Mouse (Mus musculus) cerebellum, postnatal 36 days (tissue): ENCODE measurements around the gene Elmo3.
"Not testable (repeated sequence)": the region's sequence is repeated elsewhere in the genome, so short reads cannot be mapped to it uniquely, and the experiment has no call there.

Experiments
- DNase-seq, 2 experiments: peaks; one replicate each; pipeline ENCODE4 v3.0.0; 2021 to 2022; ENCODE audit warnings: mixed read lengths in 2 of 2

Gene Elmo3

DNA sequence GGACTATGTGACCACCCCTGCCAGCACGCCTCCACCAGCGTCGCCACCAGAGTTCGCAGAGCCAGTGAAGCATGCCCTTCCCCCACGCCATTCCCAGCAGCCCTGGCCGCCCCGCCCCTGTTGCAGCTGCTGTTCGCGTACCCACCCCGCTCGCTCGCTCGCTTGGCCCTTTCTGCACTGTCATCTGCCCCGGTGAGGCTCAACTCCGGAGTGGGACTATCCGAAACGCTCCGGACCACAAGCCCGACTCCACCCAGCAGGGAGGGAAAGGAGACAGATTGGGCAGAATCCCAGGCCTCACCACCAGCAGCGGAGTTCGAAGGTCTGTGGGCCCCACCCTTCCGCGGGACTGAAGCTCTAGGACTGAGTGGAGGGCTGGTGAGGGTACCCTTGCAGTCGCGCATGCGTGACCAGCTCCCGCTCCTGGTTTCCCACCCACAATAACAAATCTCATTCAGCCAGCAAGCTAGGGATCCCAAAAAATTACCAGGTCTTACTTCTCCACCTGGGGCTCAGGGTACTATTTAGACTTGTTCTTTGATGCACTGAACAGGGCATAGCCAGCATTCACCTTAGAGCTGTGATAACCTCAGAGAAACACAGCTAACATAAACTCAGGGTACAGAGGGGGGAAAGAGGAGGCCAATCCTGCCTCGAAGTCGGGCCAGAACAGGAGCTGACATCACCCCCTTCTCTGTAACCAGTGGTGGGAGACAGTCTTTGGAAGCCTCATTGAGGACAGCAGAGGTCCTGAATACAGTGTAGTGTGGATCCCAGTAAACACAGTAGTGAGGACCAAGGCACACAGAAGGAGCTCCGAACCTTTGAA is 28.9 kb upstream of the Elmo3 start:
- peak in 1 of 2 experiments; percentile 32 for DNase-seq

DNA sequence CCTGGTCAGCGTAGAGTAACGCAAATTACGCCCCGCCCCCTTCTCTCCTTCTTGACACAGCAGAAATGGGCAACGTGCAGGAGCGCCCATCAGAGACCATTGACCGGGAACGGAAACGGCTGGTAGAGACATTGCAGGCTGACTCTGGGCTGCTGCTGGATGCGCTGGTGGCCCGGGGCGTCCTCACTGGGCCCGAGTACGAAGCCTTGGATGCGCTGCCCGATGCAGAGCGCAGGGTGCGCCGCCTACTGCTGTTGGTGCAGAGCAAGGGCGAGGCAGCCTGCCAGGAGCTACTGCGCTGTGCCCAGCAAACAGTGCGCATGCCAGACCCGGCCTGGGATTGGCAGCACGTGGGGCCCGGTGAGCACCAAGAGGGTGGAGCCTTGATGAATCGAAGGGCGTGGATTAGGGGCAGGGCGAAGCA is 26.5 kb upstream of the Elmo3 start:
- DNase-seq: peak; percentile 90 to 95

DNA sequence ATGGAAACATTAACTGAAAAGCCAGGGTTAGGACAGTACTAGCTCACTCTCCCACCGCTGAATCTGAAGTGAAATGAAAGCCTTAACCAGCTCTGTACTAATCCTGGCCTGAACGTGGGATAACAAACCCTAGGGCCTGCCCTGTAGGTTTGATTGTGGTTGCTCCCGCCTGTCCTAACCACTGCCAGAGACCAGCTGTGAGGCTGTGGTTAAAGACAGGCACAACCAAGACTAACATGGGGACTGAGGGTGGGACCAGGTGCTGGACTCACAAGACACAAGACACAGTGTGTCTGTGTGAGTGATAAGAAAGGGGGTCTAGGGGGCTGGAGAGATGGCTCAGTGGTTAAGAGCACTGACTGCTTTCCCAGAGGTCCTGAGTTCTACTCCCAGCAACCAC is 24.8 kb upstream of the Elmo3 start:
- no peak for DNase-seq

DNA sequence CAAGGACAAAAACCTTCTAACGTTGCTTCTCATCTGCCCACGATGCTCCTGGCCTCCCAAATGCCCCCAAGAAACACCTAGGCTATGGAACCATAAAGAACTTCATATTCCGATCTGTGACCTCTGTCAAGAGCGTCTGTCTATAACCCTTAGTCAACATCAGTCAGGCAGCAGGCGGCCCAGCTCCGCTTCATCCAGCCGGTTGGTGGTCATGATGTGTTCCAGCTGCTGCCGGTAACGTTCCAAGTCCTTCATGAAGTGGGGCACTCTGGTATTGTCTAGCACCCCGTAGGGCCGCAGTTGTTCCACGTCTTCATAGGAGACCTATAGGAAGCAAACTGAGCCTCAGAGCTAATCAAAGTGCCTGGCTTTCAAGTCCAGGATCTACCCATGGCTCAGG is 23.6 kb upstream of the Elmo3 start:
- DNase-seq: no peak

DNA sequence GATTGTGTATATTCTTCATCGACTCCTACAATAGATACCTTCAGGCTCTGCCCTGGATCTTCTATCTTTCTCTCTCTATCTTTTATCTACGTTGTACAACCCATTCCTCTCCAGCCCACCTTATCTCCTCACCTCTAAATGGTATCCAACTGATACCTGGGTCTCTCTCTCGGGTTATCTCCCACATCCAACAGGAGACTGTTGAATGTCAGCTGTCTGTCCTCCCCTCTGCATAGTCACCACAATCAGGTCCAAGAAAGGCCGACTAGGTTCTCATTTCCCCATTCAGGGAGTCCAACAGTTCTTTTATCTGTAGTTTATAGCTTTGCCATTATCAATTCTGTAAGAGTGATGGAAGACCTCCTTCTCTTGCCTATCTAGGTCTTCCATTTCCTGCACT is 23.2 kb upstream of the Elmo3 start:
- no peak for DNase-seq

DNA sequence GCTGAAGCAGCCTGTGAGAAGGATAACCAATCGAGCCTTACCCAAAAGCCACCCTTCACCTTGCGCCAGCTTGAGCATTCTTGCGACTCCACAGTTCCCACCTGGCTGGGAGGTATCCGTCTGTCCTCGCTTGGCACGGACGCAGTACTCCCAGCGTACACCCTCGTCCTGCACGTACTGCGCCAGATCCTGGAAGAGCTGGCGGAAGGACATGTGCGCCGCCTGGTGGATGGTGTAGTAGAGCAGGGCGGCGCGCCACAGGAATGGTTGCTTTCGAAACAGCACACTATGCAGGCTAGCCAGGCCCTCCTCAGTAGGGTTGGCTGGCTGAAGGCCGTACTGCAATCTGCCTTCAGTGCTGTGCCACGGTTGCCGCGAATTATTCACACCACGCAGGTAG is 22.3 kb upstream of the Elmo3 start:
- DNase-seq: peak; percentile 52 to 64

DNA sequence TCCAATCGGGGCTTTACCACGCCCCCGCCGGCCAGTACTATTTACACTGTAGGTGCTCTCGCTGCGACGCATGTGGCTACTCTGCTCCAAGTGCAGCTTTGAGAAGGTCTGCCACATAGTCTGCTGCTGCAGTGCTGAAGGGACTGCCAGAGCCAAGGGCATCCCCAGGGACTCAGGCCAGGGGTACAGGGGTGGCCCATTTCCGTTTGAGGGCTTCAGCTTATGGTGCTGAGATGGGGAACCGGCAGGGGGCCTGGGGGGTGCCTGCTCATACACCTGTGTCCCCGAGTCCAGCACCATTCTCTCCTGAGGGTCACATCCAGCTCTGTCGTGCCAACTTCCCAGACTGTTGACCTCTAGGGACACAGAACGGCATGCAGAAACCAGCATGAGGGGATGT is 19.9 kb upstream of the Elmo3 start:
- peak in 1 of 2 experiments; percentile 22 for DNase-seq

DNA sequence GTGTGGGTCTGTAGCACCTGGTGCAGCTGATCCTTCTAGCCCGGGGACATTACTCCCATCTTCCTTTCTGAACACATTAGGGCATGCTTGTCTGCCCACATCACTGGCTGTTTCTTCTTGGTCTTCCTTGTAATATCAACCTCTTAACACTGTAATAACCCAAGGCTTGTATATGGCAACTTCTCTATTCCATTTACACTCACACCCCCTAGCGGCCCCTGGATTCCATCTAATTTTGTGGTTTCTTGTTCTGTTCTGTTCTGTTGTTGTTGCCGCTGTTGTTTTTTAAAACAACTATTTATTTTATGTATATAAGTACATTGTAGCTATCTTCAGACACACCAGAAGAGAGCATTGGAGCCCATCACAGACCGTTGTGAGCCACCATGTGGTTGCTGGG is 18.5 kb upstream of the Elmo3 start:
- no peak for DNase-seq

DNA sequence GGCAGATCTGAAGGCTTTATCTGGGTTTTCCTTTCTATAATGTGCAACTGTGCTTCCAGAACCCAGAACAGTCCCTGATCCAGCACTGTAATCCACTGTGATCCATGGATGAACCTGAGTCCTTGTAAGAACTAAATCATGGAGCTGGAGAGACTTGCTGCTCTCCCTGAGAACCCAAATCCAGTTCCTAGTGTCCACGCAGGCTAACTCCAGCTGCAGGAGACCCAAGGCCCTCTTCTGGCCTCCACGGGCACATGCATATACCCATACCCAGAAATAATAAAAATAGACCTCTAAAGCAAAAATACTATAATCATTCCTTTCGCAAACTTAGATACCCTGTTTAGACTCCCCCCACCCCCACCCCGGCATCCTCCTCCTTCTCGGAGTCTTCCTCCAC is 17.2 kb upstream of the Elmo3 start:
- no peak for DNase-seq

DNA sequence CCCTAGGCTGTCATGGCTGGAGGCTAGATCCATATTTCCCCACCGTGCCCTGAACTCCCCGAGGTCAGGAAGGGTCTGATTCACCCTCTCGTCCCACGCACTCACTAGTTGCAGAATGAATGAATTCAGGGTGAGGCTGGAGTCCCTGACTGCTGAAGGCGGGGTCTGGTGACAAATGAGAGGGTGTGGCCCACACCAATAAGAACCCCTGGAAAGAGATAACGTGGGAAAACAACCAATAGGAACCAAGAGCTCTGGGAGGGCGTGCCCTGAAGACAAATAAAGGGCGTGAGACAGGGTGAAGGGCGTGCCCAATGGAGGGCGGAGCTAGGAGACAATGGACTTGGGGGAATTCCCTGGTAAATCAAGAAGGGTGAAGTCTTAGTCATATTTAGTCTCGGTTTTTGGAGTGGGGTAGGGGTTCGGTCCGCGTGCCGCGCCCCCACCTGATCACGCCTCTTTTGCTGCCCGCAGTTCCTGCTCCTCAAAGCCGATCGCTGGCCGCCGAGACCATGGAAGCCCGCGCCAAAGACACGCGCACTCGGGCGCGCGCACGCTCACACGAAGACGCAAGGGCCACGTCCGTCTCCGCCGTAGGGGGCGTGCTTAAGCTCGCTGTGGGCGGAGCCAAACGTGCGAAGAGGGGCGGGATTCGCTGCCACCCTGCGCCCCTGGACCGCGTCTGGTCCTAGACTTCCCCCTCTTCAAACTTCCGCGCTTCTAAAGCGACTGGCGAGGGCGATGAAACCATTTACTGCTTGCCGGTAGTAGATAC is 16.3 kb upstream of the Elmo3 start:
- DNase-seq: peak; percentile 95 to 96

DNA sequence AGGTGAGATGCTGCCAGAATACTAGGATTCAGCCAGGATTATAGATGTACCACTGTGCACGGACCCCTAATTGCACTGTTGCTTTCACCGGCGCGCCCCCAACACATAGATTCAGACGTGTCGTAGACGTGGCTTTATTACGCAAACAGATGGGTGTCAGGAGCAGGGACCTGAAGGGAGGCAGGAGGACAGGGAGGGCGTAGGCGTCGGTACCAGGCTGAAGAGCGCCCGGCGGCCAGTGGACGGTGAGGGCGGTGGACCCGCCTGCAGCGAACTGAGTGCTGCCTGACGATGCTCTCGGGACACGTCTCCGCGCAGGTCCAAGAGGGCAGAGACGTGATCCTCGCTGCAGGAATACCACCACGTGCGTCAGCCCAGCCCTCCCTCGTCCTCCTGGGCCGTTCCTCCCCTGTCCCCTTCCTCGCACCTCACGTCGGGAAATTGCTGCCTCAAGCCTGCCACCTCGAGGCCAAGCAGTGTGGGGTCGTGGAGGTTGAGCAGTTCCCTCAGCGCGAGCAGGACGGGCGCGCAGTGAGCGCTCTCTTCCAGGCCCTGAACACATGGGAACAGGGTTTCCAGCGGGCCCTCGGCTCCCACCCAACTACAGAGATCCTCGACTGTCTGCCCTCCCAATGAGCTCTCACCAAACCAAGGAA is 15.5 kb upstream of the Elmo3 start, which contains the start of gene 4931428F04Rik:
4931428F04Rik (minus strand) TSS at position 60 of the 656 bp plus-strand sequence.
- DNase-seq: peak; percentile 62 to 66

DNA sequence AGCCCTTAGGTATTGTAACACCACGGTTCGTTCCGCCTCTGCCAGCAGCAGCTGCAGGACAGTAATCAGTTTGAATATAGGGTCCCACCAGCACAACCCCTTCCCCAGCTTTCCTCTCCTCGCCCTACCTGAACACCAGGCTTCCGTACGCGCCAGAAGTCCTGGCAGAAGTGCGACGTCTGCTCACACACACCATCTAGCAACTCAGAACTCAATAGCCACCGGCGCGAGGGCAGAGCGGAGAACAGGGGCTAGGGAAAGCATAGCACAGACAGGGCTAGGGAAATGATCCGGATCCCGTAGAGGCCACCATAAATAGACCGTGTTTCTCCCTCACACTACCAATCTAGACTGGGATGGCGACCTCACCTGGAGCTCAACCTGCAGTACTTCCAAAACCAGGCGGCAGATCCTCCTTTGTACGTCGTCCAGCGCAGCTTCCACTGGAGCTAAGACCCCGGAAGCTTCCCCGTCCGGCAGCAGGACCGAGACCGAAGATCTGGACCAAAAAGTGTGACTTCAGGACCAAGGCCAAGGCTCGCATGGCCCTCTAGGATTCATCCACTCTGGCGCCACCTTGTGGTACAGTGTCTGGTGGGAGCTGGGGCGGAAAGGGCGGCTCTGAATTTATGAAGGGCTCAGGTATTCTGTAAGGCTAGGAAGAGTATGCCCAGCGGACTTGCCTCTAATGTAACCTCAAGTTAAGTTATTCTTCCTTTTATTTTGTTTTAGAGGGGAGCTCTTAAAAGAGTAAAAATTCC is 14.7 kb upstream of the Elmo3 start:
- DNase-seq: peak; percentile 91 to 92

DNA sequence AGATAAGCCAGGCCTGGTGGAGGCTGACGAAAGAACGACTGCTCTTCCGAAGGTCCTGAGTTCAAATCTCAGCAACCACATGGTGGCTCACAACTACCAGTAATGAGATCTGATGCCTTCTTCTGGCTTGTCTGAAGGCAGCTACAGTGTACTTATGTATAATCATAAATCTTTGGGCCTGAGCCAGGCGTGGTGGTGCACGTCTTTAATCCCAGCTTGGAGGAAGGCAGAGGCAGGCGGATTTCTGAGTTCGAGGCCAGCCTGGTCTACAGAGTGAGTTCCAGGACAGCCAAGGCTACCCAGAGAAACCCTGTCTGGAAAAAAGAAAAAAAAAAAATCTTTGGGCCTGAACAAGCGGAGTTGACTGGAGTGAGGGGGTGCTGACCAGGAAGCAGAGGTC is 14.0 kb upstream of the Elmo3 start:
- DNase-seq: not testable (repeated sequence)

DNA sequence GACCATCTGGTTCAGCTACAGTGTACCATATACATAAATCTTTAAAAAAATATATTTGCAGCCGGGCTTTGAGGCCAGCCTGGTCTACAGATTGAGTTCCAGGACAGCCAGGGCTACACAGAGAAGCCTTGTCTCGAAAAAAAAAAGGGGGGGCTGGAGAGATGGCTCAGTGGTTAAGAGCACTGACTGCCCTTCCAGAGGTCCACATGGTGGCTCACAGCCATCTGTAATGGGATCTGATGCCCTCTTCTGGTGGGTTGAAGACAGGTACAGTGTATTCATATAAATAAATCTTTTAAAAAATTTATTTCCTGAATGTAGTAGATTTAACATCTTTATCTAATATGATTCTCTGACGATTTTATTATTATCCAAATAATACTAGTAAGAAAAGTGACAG is 13.6 kb upstream of the Elmo3 start:
- not testable (repeated sequence) for DNase-seq

DNA sequence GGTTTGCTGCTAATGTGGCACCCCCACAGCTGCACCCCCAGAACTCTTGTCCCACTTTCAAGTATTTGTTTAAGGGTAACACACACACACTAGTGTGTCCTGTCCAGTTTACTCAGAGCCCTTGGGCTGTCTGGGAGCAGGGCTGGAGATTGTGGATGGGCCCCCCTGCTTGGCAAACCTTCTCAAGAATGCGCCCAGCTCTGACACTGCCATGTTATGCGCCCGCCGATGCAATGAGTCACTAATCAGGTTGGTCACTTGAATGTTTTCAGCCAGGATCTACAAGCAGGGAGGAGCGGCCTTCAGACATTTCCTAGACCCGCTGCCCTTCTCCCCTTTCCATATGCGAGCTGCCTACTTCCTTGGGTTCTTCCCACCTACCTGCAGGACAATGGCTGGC is 12.9 kb upstream of the Elmo3 start:
- DNase-seq: peak in 1 of 2 experiments; percentile 29

DNA sequence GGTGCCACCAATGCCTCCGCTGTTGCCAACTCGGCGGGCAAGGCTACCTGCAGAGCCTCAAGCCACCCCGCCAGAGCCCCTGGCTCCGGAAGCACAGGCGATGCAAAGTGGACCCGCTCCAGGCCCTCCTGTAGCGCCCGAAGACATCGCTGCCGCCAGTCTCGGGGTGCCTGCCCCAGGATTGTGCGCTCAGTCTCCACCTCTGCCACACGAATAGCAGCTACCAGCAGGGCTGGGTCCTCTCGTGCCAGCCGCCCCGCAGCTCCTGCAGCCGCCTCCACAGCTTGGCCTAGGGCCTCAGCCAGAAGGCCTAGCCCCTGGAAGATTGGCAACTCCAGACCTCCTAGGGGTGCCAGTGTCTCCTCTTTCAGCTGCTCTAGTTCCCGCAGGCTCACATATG is 12.0 kb upstream of the Elmo3 start:
- DNase-seq: peak; percentile 75 to 77

DNA sequence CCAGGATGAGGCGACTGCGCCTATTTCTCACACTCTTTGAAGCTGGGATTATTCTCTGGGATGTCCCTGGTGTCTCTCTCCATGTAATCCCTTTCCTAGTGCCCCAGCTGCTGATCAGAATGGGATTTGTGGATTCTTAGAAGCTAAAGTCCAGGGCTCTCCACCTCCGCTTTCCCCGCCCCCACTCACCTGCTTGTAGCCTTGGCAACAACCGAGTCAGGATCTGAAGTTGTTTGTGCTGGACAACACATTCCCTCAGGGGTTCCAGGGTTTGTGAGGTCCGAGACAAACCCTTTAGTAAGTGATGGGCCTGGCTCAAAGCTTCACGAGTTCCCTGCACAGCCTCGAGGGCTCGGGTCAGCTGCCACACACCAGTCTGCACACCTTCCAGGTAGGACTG is 10.6 kb upstream of the Elmo3 start:
- no peak for DNase-seq

DNA sequence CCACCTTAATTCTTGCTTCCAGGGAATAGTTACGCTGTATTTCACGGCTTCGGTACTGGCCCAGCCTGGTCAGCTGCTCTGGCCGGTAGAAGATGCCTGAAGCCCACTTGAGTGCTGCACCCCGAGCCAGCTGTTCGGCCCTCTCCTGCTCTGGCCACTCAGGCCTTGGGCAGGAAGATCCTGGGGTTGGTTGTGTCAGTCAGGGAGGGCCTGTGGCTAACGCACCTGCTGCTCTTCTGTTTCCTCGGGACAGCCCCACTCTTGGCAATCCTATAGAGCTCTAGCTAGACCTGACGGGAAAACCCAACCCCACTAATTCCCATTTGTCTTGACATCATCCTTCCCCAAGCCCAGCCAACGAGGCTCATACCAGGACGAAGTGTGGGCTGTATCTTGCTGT is 10.1 kb upstream of the Elmo3 start:
- DNase-seq: no peak

DNA sequence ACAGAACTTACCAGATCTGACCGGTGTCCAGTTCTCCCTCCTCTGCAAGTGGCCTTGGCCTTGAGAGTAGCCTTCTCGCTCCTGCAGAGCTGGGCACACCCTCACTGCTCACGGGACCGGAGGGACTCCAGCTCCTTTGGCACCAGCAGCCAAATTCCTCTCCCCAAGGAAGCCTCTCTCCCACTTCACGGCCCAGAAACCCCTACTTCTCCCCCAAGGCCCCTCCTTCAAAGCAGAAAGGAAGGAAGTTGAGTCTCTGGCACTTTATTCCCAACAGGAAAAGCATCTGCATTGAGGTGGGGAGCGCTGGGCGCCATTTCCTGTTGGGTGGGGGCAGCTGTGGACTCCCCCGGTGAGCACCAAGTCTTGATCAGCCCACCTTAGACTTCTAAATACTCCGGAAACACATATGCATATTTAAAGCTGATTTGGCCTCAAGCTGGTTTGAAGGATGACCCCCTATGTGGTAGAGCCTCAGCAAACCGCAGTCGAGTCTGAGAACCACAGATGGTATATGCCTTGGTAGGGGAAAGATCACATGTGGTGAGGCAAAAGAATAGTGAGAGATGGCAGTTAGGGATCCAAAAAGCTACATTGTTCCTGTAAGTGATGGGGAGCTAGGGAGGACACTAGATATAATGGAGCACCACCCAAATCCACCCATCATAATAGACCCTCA is 9.4 kb upstream of the Elmo3 start, which contains the start of gene Exoc3l:
Exoc3l (minus strand) TSS at position 207 of the 679 bp plus-strand sequence.
- DNase-seq: no peak

DNA sequence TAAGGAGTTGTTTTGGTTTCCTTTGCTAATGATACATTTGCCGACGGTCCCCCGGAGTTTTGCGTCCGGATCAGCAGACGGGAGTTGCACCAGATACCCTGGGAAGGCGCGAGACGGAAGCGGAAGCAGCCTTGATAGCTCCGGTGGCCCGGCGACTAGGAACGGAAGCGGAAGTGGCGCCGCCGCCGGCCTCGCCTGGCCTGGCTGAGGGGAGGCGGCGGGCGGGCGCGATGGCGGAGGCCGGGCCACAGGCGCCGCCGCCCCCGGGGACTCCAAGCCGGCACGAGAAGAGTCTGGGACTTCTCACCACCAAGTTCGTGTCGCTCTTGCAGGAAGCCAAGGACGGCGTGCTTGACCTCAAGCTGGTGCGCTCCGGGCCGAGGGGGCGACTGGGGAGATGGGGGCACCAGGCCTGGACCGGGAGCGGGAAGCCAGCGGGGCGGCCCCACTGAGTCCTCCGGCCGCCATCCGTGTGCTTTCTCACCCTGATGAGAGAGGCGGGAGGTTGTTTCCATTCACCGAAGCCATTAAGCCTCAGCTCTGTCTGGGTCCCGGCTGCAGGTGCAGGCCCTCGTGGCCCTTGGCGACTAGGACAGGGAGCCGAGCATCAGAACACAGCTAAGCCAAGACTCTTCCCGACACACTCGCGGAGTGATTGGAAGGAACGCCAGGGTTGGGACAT is 7.7 kb upstream of the Elmo3 start, which contains the start of gene E2f4:
E2f4 (plus strand) TSS at position 153 of the 682 bp plus-strand sequence.
- DNase-seq: peak; percentile 91 to 92
